8 mouse cellular contexts compared by ENCODE assay signal in the genomic region with DNA sequence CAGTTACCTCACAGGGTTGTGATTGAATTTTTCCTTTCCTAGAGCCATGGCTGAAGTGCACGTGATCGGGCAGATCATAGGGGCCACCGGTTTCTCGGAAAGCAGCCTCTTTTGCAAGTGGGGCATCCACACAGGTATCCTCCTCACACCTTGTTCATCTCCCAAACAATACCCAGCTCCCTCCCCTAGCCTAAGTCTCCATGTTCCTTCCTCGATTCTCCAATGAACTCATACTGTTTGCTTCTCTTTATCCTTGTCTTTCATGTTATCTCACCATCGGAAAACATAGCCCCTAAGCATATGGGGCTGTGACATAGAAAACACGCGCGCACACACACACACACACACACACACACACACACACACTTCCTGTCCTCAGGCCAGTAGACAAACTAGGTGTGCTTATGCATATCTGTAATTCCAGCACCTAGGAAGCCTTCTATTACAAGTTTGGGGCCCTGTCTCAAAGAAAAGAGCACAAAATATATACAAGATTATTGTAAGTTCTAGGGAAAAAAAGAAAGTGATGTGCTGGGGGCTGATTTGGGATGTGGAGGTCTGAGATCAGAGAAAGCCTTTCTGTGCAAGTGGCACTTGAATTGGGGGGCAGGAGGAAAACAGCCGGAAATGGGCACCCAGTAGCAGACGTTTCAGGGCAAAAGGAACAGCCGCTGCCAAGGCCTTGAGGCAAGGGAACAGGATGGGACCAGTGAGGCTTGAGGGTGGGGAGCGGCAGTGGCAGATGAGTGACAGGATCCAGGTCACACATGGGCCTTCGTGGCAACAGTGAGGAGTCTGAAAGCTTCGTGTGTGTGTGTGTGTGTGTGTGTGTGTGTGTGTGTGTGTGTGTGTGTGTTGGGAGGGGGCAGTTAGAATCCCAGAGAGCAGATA. TPM values are rescaled to one million over a fixed set of nuclear protein-coding genes. Genes with fewer than 3 reads are reported as not detected.
DNase-seq lines count a peak whose midpoint lies in the region; ATAC-seq lines count a peak whose summit lies in the region.

No protein-coding gene starts in this region.

- H3K9ac ChIP-seq in kidney, embryonic 14.5 days (ENCODE audit: low read depth, low read length), result no peak overlapping the region
- no peak overlapping the region for H3K9ac ChIP-seq in limb, embryonic 11.5 days (ENCODE audit: low read length)

- 0 out of 2 replicates have a peak, but pooled peaks cover 6% of the 10 kb centered on the region for H3K27me3 ChIP-seq in kidney, embryonic 14.5 days (ENCODE audit: control insufficient read depth, insufficient read depth, low read length)
- peaks cover 48% of the 10 kb centered on the region for H3K27me3 ChIP-seq in embryonic facial prominence, embryonic 10.5 days (replicated peaks; ENCODE audit: low read depth, poor library complexity, severe bottlenecking)
- peaks cover 8% of the 10 kb centered on the region for H3K27me3 ChIP-seq in limb, embryonic 11.5 days (ENCODE audit: control insufficient read depth, insufficient read depth, low read length)

- H3K9me3 ChIP-seq in kidney, embryonic 14.5 days (ENCODE audit: control insufficient read depth, low read length), result no peaks in the 10 kb centered on the region
- H3K9me3 ChIP-seq in embryonic facial prominence, embryonic 10.5 days, result no peaks in the 10 kb centered on the region
- H3K9me3 ChIP-seq in limb, embryonic 11.5 days (ENCODE audit: control insufficient read depth, low read length), result no peaks in the 10 kb centered on the region

- 64% methylated on average over 15 of the region's 15 CpGs for whole genome bisulfite sequencing in kidney, embryonic 14.5 days
- WGBS in embryonic facial prominence, embryonic 10.5 days, result 63% methylated on average over 15 of the region's 15 CpGs
- WGBS in limb, embryonic 11.5 days, result 62% methylated on average over 15 of the region's 15 CpGs

- H3K4me1 ChIP-seq in kidney, embryonic 14.5 days (ENCODE audit: control insufficient read depth, insufficient read depth, low read length), result peaks cover 13% of the 10 kb centered on the region; the same call in 1 of the 2 replicates
- H3K4me1 ChIP-seq in embryonic facial prominence, embryonic 10.5 days, result peaks cover 32% of the 10 kb centered on the region
- 0 out of 2 replicates have a peak, but pooled peaks cover 2% of the 10 kb centered on the region for H3K4me1 ChIP-seq in limb, embryonic 11.5 days (ENCODE audit: control insufficient read depth, insufficient read depth, low read length)

- no peak overlapping the region for H3K27ac ChIP-seq in kidney, embryonic 14.5 days (ENCODE audit: low read depth, low read length)
- peak overlapping the region; percentile 94; the same call in 1 of the 2 replicates for H3K27ac ChIP-seq in embryonic facial prominence, embryonic 10.5 days (replicated peaks)
- H3K27ac ChIP-seq in limb, embryonic 11.5 days (replicated peaks; ENCODE audit: low read depth, low read length), result no peak overlapping the region

- no peaks in the 10 kb centered on the region for H3K36me3 ChIP-seq in kidney, embryonic 14.5 days (ENCODE audit: control insufficient read depth, insufficient read depth, low read length)
- H3K36me3 ChIP-seq in embryonic facial prominence, embryonic 10.5 days (replicated peaks), result peaks cover 10% of the 10 kb centered on the region; the same call in 1 of the 2 replicates
- no peaks in the 10 kb centered on the region for H3K36me3 ChIP-seq in limb, embryonic 11.5 days (ENCODE audit: control insufficient read depth, insufficient read depth, low read length)

- DNase-seq in kidney, postnatal 10 days, result no peak
- DNase-seq in embryonic facial prominence, embryonic 10.5 days (ENCODE audit: low spot score), result no peak
- no peak for DNase-seq in limb, embryonic 11.5 days (ENCODE audit: low spot score)
- DNase-seq in spleen, postnatal 4 days (ENCODE audit: low spot score in 2 of 2), result peak; percentile 31 to 71
- no peak for DNase-seq in cerebellum, postnatal 25 days
- DNase-seq in right cerebral cortex, postnatal 10 days (ENCODE audit: low spot score in 2 of 2), result no peak
- no peak for DNase-seq in embryo, embryonic 10 days (ENCODE audit: low spot score)

- peak overlapping the region; percentile 61; the same call in 1 of the 2 replicates for H3K4me3 ChIP-seq in kidney, embryonic 14.5 days (ENCODE audit: low read length)
- peak overlapping the region; percentile 77 for H3K4me3 ChIP-seq in embryonic facial prominence, embryonic 10.5 days
- H3K4me3 ChIP-seq in limb, embryonic 11.5 days (ENCODE audit: low read depth, low read length), result peak overlapping the region; percentile 58; the same call in 1 of the 2 replicates

- no peak for ATAC-seq in kidney, embryonic 14.5 days (ENCODE audit: low FRiP score, low TSS enrichment)
- ATAC-seq in limb, embryonic 11.5 days (ENCODE audit: insufficient number of reproducible peaks, low FRiP score, low TSS enrichment, low read depth), result no peak

- peak overlapping the region; percentile 54 for H3K4me2 ChIP-seq in kidney, embryonic 14.5 days (replicated peaks; ENCODE audit: low read depth, low read length)
- peak overlapping the region; percentile 61; the same call in 1 of the 2 replicates for H3K4me2 ChIP-seq in limb, embryonic 11.5 days (ENCODE audit: low read depth, severe bottlenecking)

RNA-seq across cellular contexts. Expression of a gene that starts 1.0 kb away (rescaled TPM):
- polyA plus RNA-seq in kidney, embryonic 14.5 days (2014; fragmentation: Nextera tagmentation; extraction: Ambion mirVana), result 33.6 and 36.5 TPM in 2 replicates
- polyA plus RNA-seq in embryonic facial prominence, embryonic 10.5 days (2016; fragmentation: Nextera tagmentation; extraction: Ambion mirVana), result 33.5 and 34.1 TPM in 2 replicates
- 30.7 and 31.7 TPM in 2 replicates for polyA plus RNA-seq in limb, embryonic 11.5 days (2014; fragmentation: Nextera tagmentation; extraction: Ambion mirVana)

RNA-seq across cellular contexts. Expression of a gene that starts 5.2 kb away (rescaled TPM):
- polyA plus RNA-seq in kidney, embryonic 14.5 days (2014; fragmentation: Nextera tagmentation; extraction: Ambion mirVana), result 3.8 and 5.1 TPM in 2 replicates
- polyA plus RNA-seq in embryonic facial prominence, embryonic 10.5 days (2016; fragmentation: Nextera tagmentation; extraction: Ambion mirVana), result 1.2 and 1.5 TPM in 2 replicates
- 1.6 and 1.9 TPM in 2 replicates for polyA plus RNA-seq in limb, embryonic 11.5 days (2014; fragmentation: Nextera tagmentation; extraction: Ambion mirVana)

RNA-seq across cellular contexts. Expression of a gene that starts 6.6 kb away (rescaled TPM):
- 1.8 and 2.5 TPM in 2 replicates for polyA plus RNA-seq in kidney, embryonic 14.5 days (2014; fragmentation: Nextera tagmentation; extraction: Ambion mirVana)
- polyA plus RNA-seq in embryonic facial prominence, embryonic 10.5 days (2016; fragmentation: Nextera tagmentation; extraction: Ambion mirVana), result 2.6 and 3.6 TPM in 2 replicates
- 1.7 and 2.2 TPM in 2 replicates for polyA plus RNA-seq in limb, embryonic 11.5 days (2014; fragmentation: Nextera tagmentation; extraction: Ambion mirVana)

RNA-seq across cellular contexts. Expression of a gene that starts 22.6 kb away (rescaled TPM):
- polyA plus RNA-seq in kidney, embryonic 14.5 days (2014; fragmentation: Nextera tagmentation; extraction: Ambion mirVana), result 93.5 and 98.8 TPM in 2 replicates
- 93.5 and 101 TPM in 2 replicates for polyA plus RNA-seq in embryonic facial prominence, embryonic 10.5 days (2016; fragmentation: Nextera tagmentation; extraction: Ambion mirVana)
- polyA plus RNA-seq in limb, embryonic 11.5 days (2014; fragmentation: Nextera tagmentation; extraction: Ambion mirVana), result 70.0 and 73.8 TPM in 2 replicates

RNA-seq across cellular contexts. Expression of a gene that starts 22.8 kb away (rescaled TPM):
- polyA plus RNA-seq in kidney, embryonic 14.5 days (2014; fragmentation: Nextera tagmentation; extraction: Ambion mirVana), result 60.6 and 69.6 TPM in 2 replicates
- polyA plus RNA-seq in embryonic facial prominence, embryonic 10.5 days (2016; fragmentation: Nextera tagmentation; extraction: Ambion mirVana), result 54.9 and 59.2 TPM in 2 replicates
- polyA plus RNA-seq in limb, embryonic 11.5 days (2014; fragmentation: Nextera tagmentation; extraction: Ambion mirVana), result 49.3 and 54.7 TPM in 2 replicates

Comparison
In these comparisons a context has a peak if more than half of its experiments do, and no peak if none do; other contexts are left out.
1. DNase-seq: peak in spleen, postnatal 4 days (2 of 2); none in kidney, postnatal 10 days (single experiment), embryonic facial prominence, embryonic 10.5 days (single experiment), limb, embryonic 11.5 days (single experiment), cerebellum, postnatal 25 days (0 of 2), right cerebral cortex, postnatal 10 days (0 of 2) and embryo, embryonic 10 days (single experiment).
2. Peak in every context shown above with its lines, with median percentiles within 50 percentile points of each other: H3K4me3 ChIP-seq.